Mouse (Mus musculus) liver, postnatal 0 days (tissue): Measurements from ENCODE around the gene Slc25a48.

Experiments
- CTCF ChIP-seq: sonication (generic); IDR thresholded peaks from 2 replicates; pipeline ENCODE4 v1.5.1; 2016; ENCODE audit warnings: antibody characterized with exemption, low read depth
- EP300 ChIP-seq: IDR thresholded peaks from 2 replicates; pipeline ENCODE4 v1.6.1; 2016; ENCODE audit warnings: antibody characterized with exemption, low read depth, mild to moderate bottlenecking

DNA sequence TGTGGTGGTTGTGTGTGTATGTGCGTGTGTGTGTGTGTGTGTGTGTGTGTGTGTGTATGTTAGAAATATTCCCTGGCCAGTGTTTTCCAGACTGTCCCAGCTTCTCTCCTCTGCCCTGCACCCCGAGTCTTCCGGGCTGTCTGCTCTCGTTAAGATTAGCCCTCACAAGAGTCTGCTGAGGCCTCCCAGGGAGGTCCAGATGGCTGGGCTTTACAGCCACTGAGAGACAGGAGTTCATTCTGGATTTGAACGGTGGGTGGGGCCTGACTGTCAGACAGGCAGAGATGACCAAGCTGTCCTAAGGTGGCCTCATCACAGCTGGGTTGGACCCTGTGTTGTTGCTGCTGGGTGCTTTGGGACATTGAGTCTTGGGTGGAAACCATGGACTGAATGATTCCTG, 40.6 kb upstream of the Slc25a48 start:
- no peak for TF ChIP-seq CTCF
- TF ChIP-seq EP300, result no peak
